Mouse (Mus musculus) frontal cortex, postnatal 14 days (tissue): ENCODE results near the gene Cdkn1b.

Experiments used
- DNase-seq, 2 experiments: peaks; one replicate each; pipeline ENCODE4 v3.0.0; 2022; ENCODE audit warnings: low spot score in 2 of 2

Cdkn1b gene

DNA sequence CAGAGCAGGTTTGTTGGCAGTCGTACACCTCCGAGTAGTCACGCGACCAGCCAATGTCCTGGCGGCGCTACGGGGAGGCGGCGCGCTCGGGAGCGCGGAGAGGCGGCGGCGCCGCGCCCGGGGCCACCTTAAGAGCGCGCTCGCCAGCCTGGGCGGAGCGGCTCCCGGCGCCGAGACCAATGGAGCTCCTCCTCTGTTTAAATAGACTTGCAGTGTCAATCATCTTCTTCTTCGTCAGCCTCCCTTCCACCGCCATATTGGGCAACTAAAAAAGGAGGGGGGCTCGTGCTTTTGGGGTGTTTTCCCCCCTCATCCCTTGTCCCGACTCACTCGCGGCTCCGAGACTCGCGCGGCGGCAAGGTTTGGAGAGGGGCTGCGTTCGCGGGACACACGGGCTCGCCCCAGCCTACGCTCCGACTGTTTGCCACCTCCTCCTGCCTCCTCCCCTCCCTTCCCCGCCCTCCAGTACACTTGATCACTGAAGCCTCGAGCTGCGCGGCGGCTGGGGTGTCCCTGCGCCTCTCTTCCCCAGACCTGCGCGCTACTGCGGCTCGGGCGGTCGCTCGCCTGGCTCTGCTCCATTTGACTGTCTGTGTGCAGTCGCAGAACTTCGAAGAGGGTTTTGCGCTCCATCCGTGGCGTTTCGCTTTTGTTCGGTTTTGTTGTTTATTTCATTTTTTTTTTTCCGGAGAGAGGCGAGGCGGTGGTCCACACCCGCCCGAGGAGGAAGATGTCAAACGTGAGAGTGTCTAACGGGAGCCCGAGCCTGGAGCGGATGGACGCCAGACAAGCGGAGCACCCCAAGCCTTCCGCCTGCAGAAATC lies at the start of gene Cdkn1b:
Cdkn1b (plus strand) TSS at position 212 of the 824 bp plus-strand sequence.
- DNase-seq: peak; percentile 82 to 87

GRCm38 (mm10) chr6:134870887-134871286 lies 49.3 kb upstream of the Cdkn1b start:
- DNase-seq: no peak

DNA sequence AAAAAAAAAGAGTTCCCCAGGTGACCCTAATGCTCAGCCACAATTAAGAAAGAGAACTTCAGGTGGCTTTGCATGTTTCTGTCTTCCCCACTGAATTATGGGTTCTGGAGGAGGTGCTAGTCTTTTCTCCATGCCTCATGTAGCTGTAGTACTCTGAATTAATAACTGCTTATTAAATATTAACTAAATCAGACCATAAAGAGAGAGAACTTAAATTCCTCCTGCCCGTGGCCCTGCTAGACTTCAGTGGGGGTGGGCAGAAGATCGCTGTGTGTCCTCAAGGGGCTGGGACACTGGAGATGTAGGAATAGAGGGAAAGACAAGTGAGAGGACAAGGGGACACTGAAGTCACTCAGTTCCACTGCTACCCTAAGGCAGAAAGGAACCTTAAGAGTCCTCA lies 48.0 kb upstream of the Cdkn1b start:
- DNase-seq: no peak

GRCm38 (mm10) chr6:134873018-134873417 lies 47.2 kb upstream of the Cdkn1b start:
- DNase-seq: no peak

DNA sequence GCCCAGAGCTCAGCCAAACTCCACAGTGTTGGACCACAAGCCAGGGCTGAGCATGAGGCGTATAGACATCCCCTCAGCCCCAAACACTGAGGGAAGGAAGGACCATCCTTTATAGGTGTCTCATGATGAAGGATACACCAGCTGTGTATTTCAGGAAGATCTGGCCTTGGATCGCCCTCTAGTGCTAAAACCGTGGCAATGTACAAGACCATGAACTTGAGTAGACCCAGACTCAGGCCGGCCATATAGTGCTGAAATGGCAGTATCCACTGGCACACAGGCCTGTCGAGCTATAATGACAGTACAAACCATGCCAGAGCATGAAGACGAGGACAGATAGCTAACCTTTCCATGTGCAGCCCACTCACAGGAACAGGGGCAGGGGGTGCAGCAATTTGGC lies 43.4 kb upstream of the Cdkn1b start:
- DNase-seq: no peak

- DNase-seq: no peak
Measured at GRCm38 (mm10) chr6:134877276-134877675, 42.9 kb upstream of the Cdkn1b start.

GRCm38 (mm10) chr6:134877892-134878291 lies 42.3 kb upstream of the Cdkn1b start:
- DNase-seq: no peak

- no peak for DNase-seq
Measured at GRCm38 (mm10) chr6:134879556-134879955, 40.6 kb upstream of the Cdkn1b start.

DNA sequence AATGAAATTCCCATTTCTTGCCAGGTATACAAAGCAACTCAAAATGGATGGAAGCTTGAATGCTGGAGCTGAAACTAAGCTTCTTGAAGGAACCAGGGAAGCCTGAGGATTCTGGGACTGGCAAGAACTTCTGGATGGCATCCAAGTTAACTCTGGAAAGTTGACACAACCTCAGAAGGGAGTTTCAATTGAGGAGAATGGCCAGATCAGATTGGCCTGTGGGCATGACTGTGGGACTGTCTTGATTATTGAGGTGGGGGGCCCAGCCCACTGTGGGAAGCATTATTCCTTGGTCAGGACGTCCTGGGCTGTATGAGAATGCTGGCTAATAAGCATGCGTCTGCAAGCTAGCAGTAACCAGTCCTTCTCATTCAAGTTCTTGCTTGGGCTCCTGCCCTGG lies 40.2 kb upstream of the Cdkn1b start:
- DNase-seq: no peak

DNA sequence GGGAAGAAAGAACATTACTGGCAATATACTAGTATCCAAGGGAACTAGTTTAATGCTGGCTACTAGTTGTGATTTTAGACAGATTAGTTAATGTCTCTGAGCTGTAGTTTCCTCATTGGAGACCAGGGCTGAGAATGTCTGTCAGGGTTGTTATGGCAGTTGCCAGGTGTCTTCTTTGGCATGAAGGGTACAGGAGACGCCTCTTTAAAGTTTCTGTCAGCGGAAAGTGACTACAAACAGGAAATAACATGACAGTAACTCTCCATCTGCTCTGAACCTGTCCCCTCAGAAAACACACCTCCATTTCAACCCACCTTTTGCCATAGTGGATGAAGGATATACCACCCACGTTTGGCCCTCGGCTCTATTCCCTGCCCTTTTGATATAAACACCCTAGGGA lies 36.5 kb upstream of the Cdkn1b start:
- DNase-seq: no peak

DNA sequence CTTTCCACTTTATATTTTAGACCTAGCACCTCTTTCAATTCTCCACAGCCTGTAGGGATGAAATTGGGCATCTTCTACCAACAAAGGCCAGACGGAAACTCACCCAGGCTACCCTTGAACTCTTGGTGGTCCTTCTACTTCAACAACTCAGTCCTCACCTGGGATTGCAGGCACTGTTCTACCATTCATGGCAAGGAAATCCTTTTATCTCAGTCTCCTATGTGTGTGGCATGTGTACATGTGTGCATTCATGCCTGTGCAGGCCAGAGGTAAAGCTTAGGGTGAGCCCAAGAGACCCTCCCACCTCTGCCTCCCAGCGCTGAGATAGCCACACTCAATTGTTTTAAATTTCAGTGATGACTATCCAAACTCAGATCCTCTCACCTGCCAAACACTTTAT lies 34.7 kb upstream of the Cdkn1b start:
- DNase-seq: no peak

GRCm38 (mm10) chr6:134886475-134886874 lies 33.7 kb upstream of the Cdkn1b start:
- DNase-seq: no peak

GRCm38 (mm10) chr6:134887008-134887407 lies 33.2 kb upstream of the Cdkn1b start:
- peak in 1 of 2 experiments; percentile 20 for DNase-seq

DNA sequence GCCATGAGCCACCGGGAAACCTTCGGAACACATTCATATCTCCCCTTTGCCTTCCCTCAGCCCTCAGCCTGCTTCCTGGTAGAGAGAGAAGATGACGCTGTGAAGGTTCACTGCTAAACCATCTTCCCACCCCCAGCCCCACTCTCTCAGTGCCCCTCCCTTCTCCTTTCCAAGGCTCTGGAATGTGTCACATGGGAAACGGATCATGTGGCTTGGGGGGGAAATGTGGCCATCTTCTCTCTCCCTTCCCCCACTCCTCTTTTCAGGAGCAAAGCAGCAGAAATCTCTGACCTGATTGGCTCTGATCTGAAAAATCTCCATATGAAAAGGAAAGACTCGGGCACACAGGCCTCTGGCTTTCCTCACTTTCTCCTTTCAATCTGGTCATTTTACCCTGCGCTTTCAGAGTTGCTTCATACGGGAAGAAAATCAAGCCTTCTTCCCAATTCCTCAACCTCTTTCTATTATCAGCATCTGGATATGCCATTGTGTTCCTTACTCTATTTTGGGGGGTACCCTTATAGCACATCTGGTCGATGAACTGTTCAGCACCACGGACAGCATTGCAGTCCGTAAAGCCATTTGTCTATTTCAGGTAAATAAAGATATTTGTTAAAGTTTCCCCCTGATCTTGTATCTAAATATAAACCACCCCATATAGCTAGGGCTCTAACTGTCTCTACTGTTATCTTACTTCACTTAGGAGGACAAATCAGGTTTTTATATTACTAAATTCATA lies 32.3 kb upstream of the Cdkn1b start:
- peak; percentile 75 to 88 for DNase-seq

DNA sequence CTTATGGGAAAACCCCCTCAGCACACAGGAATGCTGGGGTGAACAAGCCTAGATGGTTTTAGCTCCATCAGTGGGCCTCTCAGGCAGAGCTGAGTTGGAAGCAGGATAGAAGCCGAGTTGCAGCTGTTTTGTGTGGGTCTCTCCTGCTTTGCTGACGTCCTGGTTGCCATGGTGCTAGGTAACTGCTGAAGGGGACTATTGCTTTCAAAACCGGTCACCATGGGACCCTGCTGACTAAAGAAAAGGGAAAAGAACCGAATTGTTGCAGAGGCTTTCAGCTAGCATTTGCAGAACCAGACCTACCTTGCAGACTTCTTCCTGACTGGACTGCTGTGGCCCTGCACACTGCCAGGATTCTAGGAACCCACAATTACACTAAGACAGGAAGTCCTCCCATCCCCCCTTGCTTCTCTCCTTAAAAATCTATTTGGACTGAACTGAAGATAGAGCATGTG lies 31.6 kb upstream of the Cdkn1b start:
- peak; percentile 59 to 71 for DNase-seq

DNA sequence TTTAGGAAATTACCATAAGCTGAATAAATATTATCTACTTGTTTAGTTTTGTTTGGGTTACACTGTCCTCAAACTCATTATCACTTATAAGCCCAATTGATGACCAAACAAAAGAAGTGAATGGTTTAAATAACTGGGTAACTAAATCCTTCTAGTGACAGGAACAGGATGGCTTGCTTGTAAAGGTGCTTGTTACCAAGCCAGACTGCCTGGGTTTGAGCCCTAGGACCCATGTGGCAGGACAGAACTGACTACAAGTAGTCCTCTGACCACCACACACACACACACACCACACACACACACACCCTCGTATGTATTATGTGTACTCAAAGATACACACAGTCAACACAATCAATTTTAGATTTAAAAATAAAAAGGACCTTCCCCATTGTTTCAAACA lies 30.4 kb upstream of the Cdkn1b start:
- DNase-seq: no peak

GRCm38 (mm10) chr6:134890436-134890835 lies 29.8 kb upstream of the Cdkn1b start:
- DNase-seq: no peak

DNA sequence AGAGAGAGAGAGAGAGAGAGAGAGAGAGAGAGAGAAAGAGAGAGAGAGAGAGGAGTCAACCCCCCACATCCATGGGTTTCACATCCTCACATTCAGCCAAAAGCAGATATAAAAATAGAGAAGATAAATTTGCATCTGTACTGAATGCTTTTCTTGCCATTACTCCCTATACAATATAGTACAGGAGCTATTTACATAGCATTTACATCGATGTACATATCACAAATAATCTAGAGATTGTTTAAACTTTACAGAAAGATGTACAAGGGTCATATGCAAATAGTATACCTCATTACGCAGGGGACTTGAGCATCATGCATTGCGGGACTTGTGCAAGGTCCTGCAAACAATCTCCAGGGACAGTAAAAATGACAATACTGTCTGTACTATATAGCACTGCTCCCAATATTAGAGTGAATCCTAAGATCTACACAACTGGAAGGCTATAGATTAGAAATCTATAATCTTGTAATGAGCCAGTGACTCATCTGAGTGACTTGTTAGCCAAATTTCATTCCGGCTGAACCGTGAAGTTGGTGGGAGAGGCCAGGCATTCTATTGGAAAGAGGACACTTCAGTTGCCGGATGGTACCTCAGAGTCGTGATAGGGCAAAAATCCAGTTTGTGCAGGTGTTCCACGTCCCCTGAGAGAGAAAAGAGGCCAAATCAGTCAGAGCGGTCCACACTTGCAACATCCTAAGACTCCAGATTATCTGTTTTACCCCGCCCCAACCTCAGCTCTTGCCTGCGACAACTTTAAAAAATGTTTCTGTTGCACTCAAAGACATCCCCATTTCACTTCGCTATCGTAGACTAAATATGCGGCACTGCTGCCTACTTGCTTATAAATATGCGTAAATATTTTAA lies 23.4 kb upstream of the Cdkn1b start:
- no peak for DNase-seq

DNA sequence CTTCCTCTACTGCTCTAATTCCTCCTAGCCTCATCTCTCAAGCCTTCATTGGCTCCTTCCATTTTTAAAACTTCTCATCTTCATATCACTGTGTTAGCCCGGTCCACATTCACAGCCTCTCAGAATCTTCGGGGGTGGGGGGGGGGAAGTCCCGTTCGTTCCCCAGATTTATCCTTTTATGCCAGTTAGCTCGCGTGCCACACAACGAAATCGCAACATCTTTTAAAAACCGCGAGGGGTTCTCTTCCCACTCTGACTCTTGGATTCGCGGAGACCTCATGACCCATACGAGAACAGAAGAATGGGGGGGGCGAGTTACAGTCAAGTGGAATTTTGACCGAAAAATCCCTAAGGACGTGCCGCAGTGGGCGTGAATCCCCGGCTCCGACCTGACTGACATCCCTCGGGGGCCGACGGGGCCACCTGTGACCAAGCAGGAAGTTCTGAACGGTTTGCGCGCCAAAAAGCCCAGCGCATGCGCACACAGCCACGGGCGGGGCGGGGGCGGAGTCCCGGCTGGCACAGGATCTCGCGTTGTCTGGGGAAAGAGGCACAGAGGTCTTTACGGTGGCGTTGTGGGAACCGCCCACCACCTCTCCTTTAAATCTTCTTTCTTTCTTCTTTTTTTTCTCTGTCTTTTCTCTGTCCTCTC lies 22.6 kb upstream of the Cdkn1b start:
- DNase-seq: peak; percentile 92 to 93

GRCm38 (mm10) chr6:134898095-134898965 lies 21.9 kb upstream of the Cdkn1b start, which contains the start of gene Gpr19:
Gene Gpr19 (minus strand): TSS chr6:134898578.
- peak; percentile 77 to 82 for DNase-seq
